Mouse (Mus musculus): ENCODE measurements at regions not wholly inside any gene's neighbourhood (a gene's known extent, or its start where the extent isn't known, plus 50 kb on each side); places are given as distances from the start of the nearest gene placed in this dataset.

DNA sequence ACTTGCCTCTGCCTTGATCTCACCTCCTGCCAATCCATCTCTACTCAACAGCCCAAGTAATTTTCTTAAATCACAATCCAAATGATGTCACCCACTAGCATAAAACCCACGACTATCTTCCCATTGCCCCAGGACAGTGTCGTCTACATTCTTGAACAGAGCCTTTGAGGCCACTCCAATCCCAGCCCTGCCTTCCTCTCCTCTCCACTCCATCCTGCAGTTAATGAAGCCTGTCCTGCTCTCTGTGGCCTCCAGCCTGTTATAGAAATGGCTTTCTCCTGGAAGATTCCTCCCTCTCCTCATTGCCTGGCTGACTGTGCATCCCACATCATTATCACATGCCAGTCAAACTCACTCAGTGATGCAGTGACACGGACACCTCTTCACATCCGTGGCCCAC lies 121.6 kb downstream of the 3110018I06Rik start:
- WGBS, result 90% methylated on average over 4 of the region's 4 CpGs
- Histone ChIP-seq H3K36me3 (ENCODE audit: control insufficient read depth, insufficient read depth, low read length) (no peaks in the 10 kb centered on the region), H3K4me1 (ENCODE audit: control insufficient read depth, insufficient read depth, insufficient read length, low read length) (no peaks in the 10 kb centered on the region), H3K4me3 (ENCODE audit: low read depth, low read length) (no peak overlapping the region), H3K27ac (ENCODE audit: insufficient read depth, low read depth, low read length) (no peak overlapping the region), H3K27me3 (ENCODE audit: control insufficient read depth, insufficient read depth, low read length) (no peaks in the 10 kb centered on the region)
- TF ChIP-seq CTCF (IDR thresholded peaks at IDR 0.05; ENCODE audit: extremely low read depth, insufficient read length, insufficient replicate concordance, low read depth, low read length) (no peak), POLR2A (IDR thresholded peaks at IDR 0.05; ENCODE audit: low read depth, low read length) (no peak)

DNA sequence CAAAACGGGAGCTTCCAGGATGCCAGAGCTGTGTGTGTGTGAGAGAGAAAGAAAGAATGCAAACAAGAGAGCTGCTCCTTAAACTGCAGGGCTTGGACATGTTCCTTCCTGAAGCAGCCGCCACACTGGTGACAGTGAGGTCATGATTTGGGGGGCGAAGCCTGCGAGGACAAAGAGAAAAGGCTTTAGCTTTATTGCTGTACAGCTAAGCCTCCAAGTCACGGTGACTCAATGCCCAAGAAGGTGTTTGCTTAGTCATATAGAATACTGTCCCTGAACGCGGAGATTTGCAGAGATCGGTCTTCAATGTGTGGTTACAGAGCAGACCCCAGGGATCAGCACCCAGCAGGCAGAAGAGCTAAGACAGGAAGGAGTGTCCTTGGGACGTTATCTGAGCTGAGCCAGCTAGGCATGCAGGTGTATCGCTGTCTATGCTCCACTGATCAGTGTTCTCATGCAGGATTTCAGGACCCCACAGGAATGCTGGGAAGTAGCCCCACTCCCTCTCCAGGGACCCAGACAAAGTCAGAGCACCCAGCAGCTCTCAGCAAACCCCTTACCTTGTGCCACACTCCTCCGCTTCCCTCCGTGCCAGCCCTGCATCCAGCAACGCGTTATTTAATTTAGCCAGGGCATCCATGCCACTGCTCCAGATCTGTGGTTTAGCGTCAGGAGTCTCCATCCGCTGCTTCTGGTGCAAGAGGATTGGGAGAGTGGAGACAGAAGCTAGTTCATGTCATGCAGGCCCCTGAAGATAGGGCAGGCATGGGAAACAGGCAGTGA lies 129.0 kb downstream of the 3110018I06Rik start:
- no peaks in the 10 kb centered on the region for H3K27me3 ChIP-seq (ENCODE audit: control insufficient read depth, insufficient read depth, low read length)
- H3K4me3 ChIP-seq (ENCODE audit: low read depth, low read length), result no peak overlapping the region
- H3K4me1 ChIP-seq (ENCODE audit: control insufficient read depth, insufficient read depth, insufficient read length, low read length), result no peaks in the 10 kb centered on the region
- 55% methylated on average over 16 of the region's 16 CpGs for WGBS
- H3K27ac ChIP-seq (ENCODE audit: insufficient read depth, low read depth, low read length), result no peak overlapping the region
- H3K36me3 ChIP-seq (ENCODE audit: control insufficient read depth, insufficient read depth, low read length), result no peaks in the 10 kb centered on the region
- TF ChIP-seq CTCF (IDR thresholded peaks at IDR 0.05; ENCODE audit: extremely low read depth, insufficient read length, insufficient replicate concordance, low read depth, low read length) (no peak), POLR2A (IDR thresholded peaks at IDR 0.05; ENCODE audit: low read depth, low read length) (no peak)

DNA sequence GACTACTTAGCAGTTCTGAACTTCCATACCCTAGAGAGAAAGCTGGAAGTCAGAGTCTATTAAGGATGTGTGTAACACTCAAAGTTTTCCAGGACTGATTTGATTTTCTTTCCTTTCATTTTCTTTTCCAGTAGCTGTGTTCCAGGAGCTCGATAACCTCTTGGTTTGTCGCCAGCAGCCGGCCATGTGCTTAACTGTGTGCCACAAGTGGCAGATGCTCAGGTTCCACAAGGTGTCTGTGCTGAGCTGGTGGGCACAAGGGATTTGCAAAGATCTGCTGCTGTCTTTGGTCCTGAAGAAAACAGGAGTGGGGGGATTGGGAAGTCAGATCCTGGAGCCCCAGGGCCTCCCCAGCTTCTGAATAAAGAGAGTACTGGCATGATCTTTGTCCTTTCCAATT lies 136.0 kb downstream of the 3110018I06Rik start:
- H3K27me3 ChIP-seq (ENCODE audit: control insufficient read depth, insufficient read depth, low read length), result no peaks in the 10 kb centered on the region
- no peaks in the 10 kb centered on the region for H3K4me1 ChIP-seq (ENCODE audit: control insufficient read depth, insufficient read depth, insufficient read length, low read length)
- no peaks in the 10 kb centered on the region for H3K36me3 ChIP-seq (ENCODE audit: control insufficient read depth, insufficient read depth, low read length)
- TF ChIP-seq POLR2A (IDR thresholded peaks at IDR 0.05; ENCODE audit: low read depth, low read length) (no peak), CTCF (IDR thresholded peaks at IDR 0.05; ENCODE audit: extremely low read depth, insufficient read length, insufficient replicate concordance, low read depth, low read length) (no peak)
- H3K27ac ChIP-seq (ENCODE audit: insufficient read depth, low read depth, low read length), result no peak overlapping the region
- H3K4me3 ChIP-seq (ENCODE audit: low read depth, low read length), result no peak overlapping the region
- 18% methylated on average over 3 of the region's 3 CpGs for WGBS

DNA sequence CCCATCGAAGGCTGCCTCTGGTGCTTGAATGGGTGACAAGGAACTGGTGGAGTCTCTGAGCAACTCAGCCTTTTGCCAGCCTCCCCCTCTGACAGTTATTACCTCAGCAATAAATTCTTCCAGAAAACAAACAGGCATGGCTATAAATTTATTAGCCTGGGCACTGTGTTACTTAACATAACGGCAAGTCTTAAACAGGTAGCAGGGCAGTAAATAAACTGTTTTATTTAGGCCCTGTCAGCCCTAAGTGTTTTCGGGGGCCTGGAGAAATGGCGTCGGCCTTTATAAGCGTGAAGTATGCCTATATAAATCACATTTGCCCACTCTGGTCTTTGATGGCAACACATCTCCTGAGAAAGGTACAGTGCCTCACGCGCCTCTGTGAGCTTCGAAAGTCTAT lies 159.6 kb downstream of the 3110018I06Rik start:
- 57% methylated on average over 9 of the region's 9 CpGs for WGBS
- no peak overlapping the region for H3K4me3 ChIP-seq (ENCODE audit: low read depth, low read length)
- TF ChIP-seq POLR2A (IDR thresholded peaks at IDR 0.05; ENCODE audit: low read depth, low read length) (no peak), CTCF (IDR thresholded peaks at IDR 0.05; ENCODE audit: extremely low read depth, insufficient read length, insufficient replicate concordance, low read depth, low read length) (no peak)
- H3K36me3 ChIP-seq (ENCODE audit: control insufficient read depth, insufficient read depth, low read length), result no peaks in the 10 kb centered on the region
- H3K27ac ChIP-seq (ENCODE audit: insufficient read depth, low read depth, low read length), result no peak overlapping the region
- H3K27me3 ChIP-seq (ENCODE audit: control insufficient read depth, insufficient read depth, low read length), result no peaks in the 10 kb centered on the region
- H3K4me1 ChIP-seq (ENCODE audit: control insufficient read depth, insufficient read depth, insufficient read length, low read length), result peaks cover 5% of the 10 kb centered on the region; the same call in 1 of the 2 replicates

DNA sequence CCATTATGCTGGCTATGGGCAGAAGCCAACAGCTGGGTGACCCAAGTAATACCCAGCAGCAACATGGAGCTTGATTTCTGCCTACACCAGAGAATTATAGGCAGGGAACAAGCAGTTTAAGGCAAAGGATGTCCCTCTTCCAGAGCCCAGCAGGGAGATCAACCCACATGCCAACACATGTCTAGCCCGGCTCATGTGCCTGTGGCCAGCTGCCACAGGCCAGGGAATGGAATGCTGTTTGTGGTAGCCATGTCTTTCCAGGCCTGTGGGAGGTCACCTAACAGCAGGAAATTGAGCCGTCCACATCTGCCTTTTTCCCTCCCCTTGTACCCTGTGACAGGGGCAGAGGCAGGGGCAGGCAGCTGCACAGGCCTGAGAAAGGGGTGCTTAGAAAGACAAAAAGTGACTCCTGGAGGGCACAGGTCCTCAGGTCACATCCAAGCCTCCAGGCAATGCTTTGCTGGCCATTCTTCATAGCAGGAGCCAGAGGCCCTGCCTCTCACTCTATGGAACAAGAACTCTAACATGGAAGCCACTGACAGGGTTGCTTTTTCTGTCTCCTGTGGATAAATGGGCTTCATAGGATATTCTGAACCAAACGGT lies 163.8 kb downstream of the 3110018I06Rik start:
- Histone ChIP-seq H3K4me3 (ENCODE audit: low read depth, low read length) (no peak overlapping the region), H3K4me1 (ENCODE audit: control insufficient read depth, insufficient read depth, insufficient read length, low read length) (no peaks in the 10 kb centered on the region), H3K27ac (ENCODE audit: insufficient read depth, low read depth, low read length) (no peak overlapping the region), H3K36me3 (ENCODE audit: control insufficient read depth, insufficient read depth, low read length) (no peaks in the 10 kb centered on the region), H3K27me3 (ENCODE audit: control insufficient read depth, insufficient read depth, low read length) (no peaks in the 10 kb centered on the region)
- TF ChIP-seq CTCF (IDR thresholded peaks at IDR 0.05; ENCODE audit: extremely low read depth, insufficient read length, insufficient replicate concordance, low read depth, low read length) (no peak), POLR2A (IDR thresholded peaks at IDR 0.05; ENCODE audit: low read depth, low read length) (no peak)
- WGBS, result 70% methylated on average over 3 of the region's 3 CpGs

DNA sequence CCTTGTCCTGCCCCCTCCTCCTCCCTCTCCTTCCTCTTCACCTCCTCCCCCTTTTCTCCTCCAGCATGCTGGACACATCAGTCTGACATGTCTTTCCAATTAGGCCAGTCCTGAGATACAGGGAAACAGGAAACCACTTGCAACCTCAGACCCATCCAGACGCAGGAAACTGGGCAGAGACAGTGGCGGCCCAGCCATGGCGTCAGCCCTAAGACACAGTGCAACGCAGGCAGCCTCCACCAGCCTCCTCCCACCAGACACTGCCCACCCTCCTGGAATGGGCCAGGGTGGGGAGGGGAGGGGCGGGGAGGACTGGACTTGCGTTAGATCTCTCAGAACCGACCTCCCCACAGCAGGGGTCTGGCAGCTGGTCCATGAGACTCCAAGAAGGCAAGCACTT lies 164.7 kb downstream of the 3110018I06Rik start:
- Histone ChIP-seq H3K36me3 (ENCODE audit: control insufficient read depth, insufficient read depth, low read length) (no peaks in the 10 kb centered on the region), H3K4me3 (ENCODE audit: low read depth, low read length) (no peak overlapping the region), H3K27ac (ENCODE audit: insufficient read depth, low read depth, low read length) (no peak overlapping the region), H3K4me1 (ENCODE audit: control insufficient read depth, insufficient read depth, insufficient read length, low read length) (no peaks in the 10 kb centered on the region), H3K27me3 (ENCODE audit: control insufficient read depth, insufficient read depth, low read length) (no peaks in the 10 kb centered on the region)
- 57% methylated on average over 7 of the region's 7 CpGs for WGBS
- TF ChIP-seq CTCF (IDR thresholded peaks at IDR 0.05; ENCODE audit: extremely low read depth, insufficient read length, insufficient replicate concordance, low read depth, low read length) (no peak), POLR2A (IDR thresholded peaks at IDR 0.05; ENCODE audit: low read depth, low read length) (no peak)

DNA sequence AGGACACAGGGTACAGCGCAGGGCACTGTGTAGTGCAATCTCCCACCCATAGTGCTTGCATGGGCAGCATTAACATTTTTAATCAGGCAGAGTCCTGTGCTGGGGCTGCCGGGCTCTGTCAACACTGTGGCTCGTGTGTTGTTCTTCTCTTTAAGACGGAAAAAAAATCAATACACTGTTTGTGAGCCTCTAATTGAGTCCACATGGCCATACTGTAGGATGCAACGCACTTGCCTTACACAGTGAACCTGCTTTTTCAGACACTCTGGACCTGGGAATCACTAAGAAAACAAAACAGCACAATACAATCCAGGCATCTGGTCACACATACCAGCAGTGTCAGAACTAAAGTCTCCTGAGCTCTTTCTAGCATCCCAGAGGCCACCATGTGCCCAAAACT lies 168.4 kb downstream of the 3110018I06Rik start:
- H3K4me3 ChIP-seq (ENCODE audit: low read depth, low read length), result no peak overlapping the region

More for the DNA sequence above, 168.4 kb downstream of the 3110018I06Rik start:
- no peaks in the 10 kb centered on the region for H3K27me3 ChIP-seq (ENCODE audit: control insufficient read depth, insufficient read depth, low read length)
- TF ChIP-seq CTCF (IDR thresholded peaks at IDR 0.05; ENCODE audit: extremely low read depth, insufficient read length, insufficient replicate concordance, low read depth, low read length), result no peak
- no peak for TF ChIP-seq POLR2A (IDR thresholded peaks at IDR 0.05; ENCODE audit: low read depth, low read length)
- 78% methylated on average over 5 of the region's 5 CpGs for WGBS
- H3K27ac ChIP-seq (ENCODE audit: insufficient read depth, low read depth, low read length), result no peak overlapping the region
- H3K4me1 ChIP-seq (ENCODE audit: control insufficient read depth, insufficient read depth, insufficient read length, low read length), result no peaks in the 10 kb centered on the region
- H3K36me3 ChIP-seq (ENCODE audit: control insufficient read depth, insufficient read depth, low read length), result no peaks in the 10 kb centered on the region

All from small intestine, adult 2 months (tissue).